Mouse (Mus musculus) erythroblast, embryonic 14.5 days (primary cell): ENCODE data around the gene Fam83c.

Experiments
- GATA1 ChIP-seq: IDR thresholded peaks from 2 replicates; pipeline ENCODE4 v1.6.1; 2012; ENCODE audit warnings: low read length, inconsistent platforms, mixed read lengths
- TAL1 ChIP-seq: IDR thresholded peaks from 3 replicates; pipeline ENCODE4 v1.6.1; 2012; ENCODE audit warnings: low read length, inconsistent platforms, mixed read lengths

DNA sequence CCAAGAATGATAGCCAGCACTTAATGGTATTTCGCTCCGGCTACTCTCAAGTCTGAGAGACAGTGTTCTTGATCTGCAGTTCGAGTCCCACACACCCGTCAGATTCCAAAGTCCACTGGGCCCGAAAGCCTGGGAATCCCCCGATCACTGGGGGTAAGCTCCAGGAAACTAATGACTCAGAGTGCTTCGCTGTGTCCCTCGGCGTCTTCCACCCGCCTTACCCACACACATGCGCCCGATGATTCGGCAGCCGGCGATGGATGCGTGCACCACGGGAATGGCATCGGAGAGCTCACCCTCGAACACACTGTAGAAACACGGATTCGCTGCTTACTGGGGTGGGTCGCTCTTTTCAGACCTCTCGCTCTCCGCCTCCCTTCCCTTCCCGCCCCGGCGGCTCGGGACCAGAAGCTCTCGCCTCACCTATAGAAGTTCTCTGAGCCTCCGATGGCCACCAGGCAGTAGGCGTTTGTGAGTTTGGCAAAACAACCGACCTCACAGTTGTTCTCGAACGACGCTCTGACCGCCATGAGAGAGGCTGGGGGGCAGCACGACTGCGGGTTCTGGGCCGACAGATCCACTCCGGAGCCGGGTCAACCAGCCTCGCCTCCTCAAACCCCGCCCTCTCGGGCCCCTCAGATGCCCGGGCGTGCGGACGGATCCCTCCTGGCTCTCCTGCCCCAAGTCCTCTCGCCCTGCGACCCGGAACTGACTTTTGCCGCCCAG, 8.6 kb downstream of the Fam83c start:
- no peak for TF ChIP-seq GATA1
- no peak for TF ChIP-seq TAL1
